Mouse (Mus musculus): ENCODE measurements around the gene Slc30a10. TPM values are rescaled to one million over a fixed set of nuclear protein-coding genes. Genes with fewer than 3 reads are reported as not detected.
A peak's percentile ranks its signal among the peaks of the same experiment; 100 is the strongest.

Slc30a10 gene
- polyA plus RNA-seq, 1 experiment from 2014 or later, result not detected

DNA sequence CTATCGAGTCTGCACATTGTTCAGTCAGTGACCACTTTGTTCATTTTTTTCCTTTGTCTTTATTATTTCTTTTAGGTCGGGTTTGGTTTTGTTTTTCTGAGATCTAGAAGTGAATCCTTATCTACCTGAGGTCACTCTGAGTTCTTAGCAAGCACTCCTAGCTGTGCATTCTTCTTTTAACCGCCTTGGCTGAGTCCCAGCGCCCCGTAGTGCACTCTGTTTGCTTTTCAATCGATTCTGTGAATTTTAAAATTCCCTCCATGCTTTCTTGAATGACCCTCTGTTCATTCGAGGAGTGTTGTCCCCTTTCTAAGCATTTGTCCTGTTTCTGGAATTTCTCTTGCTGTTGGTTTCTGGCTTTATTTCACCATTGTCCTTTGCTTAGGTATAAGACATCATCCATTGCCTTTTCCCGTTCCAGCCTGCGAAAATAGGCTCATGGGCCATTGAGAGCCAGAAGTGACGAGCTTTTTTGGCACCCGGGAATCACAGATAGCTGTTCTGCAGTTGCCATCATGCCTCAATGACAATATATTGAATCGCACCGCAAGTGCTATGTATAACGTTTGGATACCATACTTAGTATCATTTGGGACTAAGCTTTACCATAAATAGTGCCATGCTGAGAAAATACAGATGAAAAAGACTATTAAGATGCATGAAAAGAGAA lies 42.3 kb downstream of the Slc30a10 start:
- Histone ChIP-seq H3K27me3 (no peaks in the 10 kb centered on the region), H3K9ac (no peak overlapping the region), H3K27ac (no peak overlapping the region), H3K9me3 (no peaks in the 10 kb centered on the region), H3K4me1 (no peaks in the 10 kb centered on the region), H3K4me2 (no peak overlapping the region), H3K36me3 (no peaks in the 10 kb centered on the region), H3K4me3 (no peak overlapping the region)
- 51% methylated on average over 14 of the region's 14 CpGs for WGBS
- no peak for ATAC-seq (ENCODE audit: borderline replicate concordance, extremely low read depth, low FRiP score, low TSS enrichment)

GRCm38 (mm10) chr1:185500602-185501001 lies 46.0 kb downstream of the Slc30a10 start:
- no peak overlapping the region for H3K27ac ChIP-seq
- H3K4me2 ChIP-seq, result no peak overlapping the region
- no peaks in the 10 kb centered on the region for H3K4me1 ChIP-seq
- no peaks in the 10 kb centered on the region for H3K9me3 ChIP-seq
- no peak overlapping the region for H3K9ac ChIP-seq
- ATAC-seq (ENCODE audit: borderline replicate concordance, extremely low read depth, low FRiP score, low TSS enrichment), result no peak
- H3K27me3 ChIP-seq, result no peaks in the 10 kb centered on the region; the same call in 1 of the 2 replicates
- no peak overlapping the region for H3K4me3 ChIP-seq
- H3K36me3 ChIP-seq, result no peaks in the 10 kb centered on the region
- 71% methylated on average over 7 of the region's 7 CpGs for WGBS

DNA sequence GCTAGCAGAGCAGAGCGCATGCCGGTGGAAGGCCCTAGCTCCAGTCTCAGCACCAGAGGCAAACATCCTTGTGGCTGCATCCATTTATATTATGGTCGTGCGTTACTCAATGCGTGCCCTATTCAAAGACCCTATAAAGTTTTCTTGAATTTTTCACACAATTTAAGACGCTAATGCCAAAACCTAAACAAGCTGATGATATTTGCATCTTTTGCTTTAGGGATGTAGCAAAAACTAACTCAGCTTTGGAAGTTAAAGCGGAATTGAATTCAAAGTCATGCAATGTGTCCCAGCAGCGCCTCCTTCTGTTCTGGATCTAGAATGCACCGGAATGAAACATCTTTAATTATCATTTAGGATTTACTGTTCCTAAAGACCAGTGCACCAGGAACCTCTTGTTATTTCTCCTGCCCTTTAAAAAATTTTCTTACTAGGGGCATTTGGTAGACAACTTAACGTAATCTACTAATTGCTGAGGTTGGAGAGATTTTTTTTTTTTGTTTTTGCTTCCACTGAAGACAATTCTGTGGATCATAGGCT lies 47.2 kb downstream of the Slc30a10 start:
- H3K9me3 ChIP-seq, result no peaks in the 10 kb centered on the region
- no peak overlapping the region for H3K4me2 ChIP-seq
- no peaks in the 10 kb centered on the region for H3K36me3 ChIP-seq
- no peak for ATAC-seq (ENCODE audit: borderline replicate concordance, extremely low read depth, low FRiP score, low TSS enrichment)
- H3K9ac ChIP-seq, result no peak overlapping the region
- no peaks in the 10 kb centered on the region for H3K4me1 ChIP-seq
- no peak overlapping the region for H3K27ac ChIP-seq
- WGBS, result 36% methylated on average over 10 of the region's 10 CpGs
- no peaks in the 10 kb centered on the region; the same call in 1 of the 2 replicates for H3K27me3 ChIP-seq
- no peak overlapping the region for H3K4me3 ChIP-seq

GRCm38 (mm10) chr1:185502550-185502949 lies 47.9 kb downstream of the Slc30a10 start:
- H3K4me1 ChIP-seq, result no peaks in the 10 kb centered on the region
- no peak for ATAC-seq (ENCODE audit: borderline replicate concordance, extremely low read depth, low FRiP score, low TSS enrichment)
- no peak overlapping the region for H3K4me3 ChIP-seq
- WGBS, result 60% methylated on average over 6 of the region's 6 CpGs
- H3K9me3 ChIP-seq, result no peaks in the 10 kb centered on the region
- H3K27ac ChIP-seq, result no peak overlapping the region
- H3K9ac ChIP-seq, result no peak overlapping the region
- no peak overlapping the region for H3K4me2 ChIP-seq
- H3K27me3 ChIP-seq, result no peaks in the 10 kb centered on the region; the same call in 1 of the 2 replicates
- H3K36me3 ChIP-seq, result no peaks in the 10 kb centered on the region

- Histone ChIP-seq H3K36me3 (no peaks in the 10 kb centered on the region), H3K27me3 (no peaks in the 10 kb centered on the region)
- WGBS, result 62% methylated on average over 3 of the region's 3 CpGs
Observed at GRCm38 (mm10) chr1:185509042-185509441, 54.4 kb downstream of the Slc30a10 start.

DNA sequence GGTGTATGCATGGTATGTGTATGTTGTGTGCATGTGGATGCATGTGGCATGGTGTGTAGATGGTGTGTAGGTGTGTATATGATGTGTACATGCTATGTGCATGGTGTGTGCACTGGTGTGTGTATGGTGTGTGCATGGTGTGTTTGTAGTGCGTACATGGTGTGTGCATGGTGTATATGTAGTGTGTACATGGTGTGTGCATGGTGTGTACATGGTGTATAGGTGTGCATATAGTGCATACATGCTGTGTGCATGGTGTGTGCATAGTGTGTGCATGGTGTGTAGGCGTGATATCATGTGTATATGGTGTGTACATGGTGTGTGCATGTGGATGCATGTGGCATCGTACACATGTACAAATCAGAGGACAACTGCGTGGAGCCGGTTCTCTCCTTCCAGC lies 56.7 kb downstream of the Slc30a10 start:
- WGBS, result 91% methylated on average over 5 of the region's 5 CpGs
- H3K36me3 ChIP-seq, result no peaks in the 10 kb centered on the region
- no peaks in the 10 kb centered on the region for H3K27me3 ChIP-seq
- ATAC-seq (ENCODE audit: borderline replicate concordance, extremely low read depth, low FRiP score, low TSS enrichment), result no peak; the same call in 1 of the 2 replicates
- H3K9ac ChIP-seq, result no peak overlapping the region
- no peak overlapping the region for H3K4me3 ChIP-seq
- no peak overlapping the region for H3K27ac ChIP-seq
- H3K4me2 ChIP-seq, result no peak overlapping the region
- no peaks in the 10 kb centered on the region for H3K4me1 ChIP-seq
- H3K9me3 ChIP-seq, result no peaks in the 10 kb centered on the region

More at GRCm38 (mm10) chr1:185509042-185509441, 54.4 kb downstream of the Slc30a10 start:
- Histone ChIP-seq H3K4me3 (no peak overlapping the region), H3K4me2 (no peak overlapping the region), H3K9me3 (no peaks in the 10 kb centered on the region), H3K27ac (no peak overlapping the region), H3K9ac (no peak overlapping the region), H3K4me1 (no peaks in the 10 kb centered on the region)
- ATAC-seq (ENCODE audit: borderline replicate concordance, extremely low read depth, low FRiP score, low TSS enrichment), result no peak

DNA sequence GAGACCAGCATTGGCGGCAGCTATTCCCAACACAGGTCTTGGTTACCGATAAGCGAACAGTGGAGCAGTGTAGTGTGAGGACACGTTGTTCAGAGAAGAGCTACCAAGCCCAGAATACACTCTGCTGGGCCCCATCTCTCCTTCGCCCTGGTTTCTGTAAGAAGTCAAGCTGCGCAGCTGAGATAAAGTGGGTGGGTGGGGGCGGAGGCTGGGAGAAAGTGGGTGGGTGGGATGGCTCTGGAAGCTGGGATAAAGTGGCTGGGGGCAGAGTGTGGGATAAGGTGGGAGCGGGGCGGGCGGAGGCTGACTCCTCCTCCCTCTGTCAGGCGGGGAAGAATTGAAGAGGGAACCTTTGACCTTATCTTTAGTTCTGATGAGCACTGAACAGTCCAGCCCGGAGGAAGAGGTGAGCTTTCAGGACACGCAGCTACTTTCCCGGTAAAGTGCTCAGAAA lies 60.9 kb downstream of the Slc30a10 start:
- Histone ChIP-seq H3K4me1 (no peaks in the 10 kb centered on the region), H3K36me3 (no peaks in the 10 kb centered on the region), H3K4me2 (no peak overlapping the region), H3K4me3 (no peak overlapping the region), H3K9me3 (no peaks in the 10 kb centered on the region), H3K27me3 (no peaks in the 10 kb centered on the region), H3K9ac (no peak overlapping the region), H3K27ac (no peak overlapping the region)
- WGBS, result 57% methylated on average over 14 of the region's 14 CpGs
- peak; percentile 59; the same call in 1 of the 2 replicates for ATAC-seq (ENCODE audit: borderline replicate concordance, extremely low read depth, low FRiP score, low TSS enrichment)

DNA sequence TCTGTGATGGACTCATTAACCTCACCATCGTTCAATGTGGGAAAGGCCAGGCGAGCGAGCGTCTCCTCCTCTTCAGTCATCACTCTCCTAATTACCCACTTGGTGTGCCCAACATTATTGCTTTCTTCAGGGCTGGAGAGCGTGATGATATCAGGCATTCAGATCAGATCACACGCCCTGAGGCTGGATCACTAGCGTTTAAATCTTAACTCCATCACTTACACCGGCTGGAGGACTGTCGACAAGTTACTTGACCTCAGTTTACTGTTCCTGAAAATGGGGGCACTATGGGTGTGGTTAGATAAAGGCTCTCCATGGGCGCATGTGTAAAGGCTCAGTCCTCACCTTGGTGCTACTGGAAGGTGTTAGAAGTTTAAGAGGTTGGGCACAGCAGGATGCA lies 61.4 kb downstream of the Slc30a10 start:
- 60% methylated on average over 10 of the region's 10 CpGs for WGBS
- H3K36me3 ChIP-seq, result no peaks in the 10 kb centered on the region
- H3K4me2 ChIP-seq, result no peak overlapping the region
- H3K4me1 ChIP-seq, result no peaks in the 10 kb centered on the region
- no peaks in the 10 kb centered on the region for H3K27me3 ChIP-seq
- H3K9ac ChIP-seq, result no peak overlapping the region
- H3K4me3 ChIP-seq, result no peak overlapping the region
- ATAC-seq (ENCODE audit: borderline replicate concordance, extremely low read depth, low FRiP score, low TSS enrichment), result peak; percentile 11; the same call in 1 of the 2 replicates
- no peak overlapping the region for H3K27ac ChIP-seq
- no peaks in the 10 kb centered on the region for H3K9me3 ChIP-seq

DNA sequence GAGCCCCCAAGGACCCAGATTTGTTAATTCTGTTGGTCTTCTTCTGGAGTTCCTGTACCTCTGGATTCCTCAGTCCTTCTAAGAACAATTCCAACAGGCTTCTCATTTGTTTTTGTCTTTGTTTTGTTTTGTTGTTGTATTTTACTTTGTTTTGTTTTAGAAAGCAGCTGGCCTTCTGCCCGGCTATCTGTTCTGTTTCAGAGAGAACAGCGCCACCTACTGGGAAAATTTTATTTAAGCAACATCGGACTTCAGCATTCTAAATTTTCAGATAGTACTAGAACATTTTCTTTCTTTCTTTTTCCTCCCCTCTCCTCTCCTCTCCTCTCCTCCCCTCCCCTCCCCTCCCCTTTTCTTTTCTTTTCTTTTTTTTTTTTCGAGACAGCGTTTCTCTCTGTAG lies 62.9 kb downstream of the Slc30a10 start:
- Histone ChIP-seq H3K4me2 (no peak overlapping the region), H3K9ac (no peak overlapping the region), H3K4me1 (no peaks in the 10 kb centered on the region), H3K4me3 (no peak overlapping the region), H3K9me3 (no peaks in the 10 kb centered on the region), H3K27ac (no peak overlapping the region), H3K36me3 (no peaks in the 10 kb centered on the region), H3K27me3 (no peaks in the 10 kb centered on the region)
- ATAC-seq (ENCODE audit: borderline replicate concordance, extremely low read depth, low FRiP score, low TSS enrichment), result no peak
- 5% methylated on average over 3 of the region's 5 CpGs for WGBS

Other genes with a start within 250 kb of the Slc30a10 start
- gene Iars2, start 125.5 kb upstream of the Slc30a10 start, polyA plus RNA-seq (2015; fragmentation: Nextera tagmentation; extraction: Ambion mirVana), result 28.4 and 28.9 TPM in 2 replicates
- gene Bpnt1, start 122.7 kb upstream of the Slc30a10 start, polyA plus RNA-seq (2015; fragmentation: Nextera tagmentation; extraction: Ambion mirVana), result 30.4 and 32.3 TPM in 2 replicates
- 143 and 148 TPM in 2 replicates for gene Eprs, start 91.8 kb upstream of the Slc30a10 start, polyA plus RNA-seq (2015; fragmentation: Nextera tagmentation; extraction: Ambion mirVana)